Mouse (Mus musculus): ENCODE data around the gene Pdxk. TPM values are rescaled to one million over a fixed set of nuclear protein-coding genes. Genes with fewer than 3 reads are reported as not detected.
"Not testable (repeated sequence)": the region's sequence is repeated elsewhere in the genome, so short reads cannot be mapped to it uniquely, and the experiment has no call there.

The Pdxk gene
- polyA plus RNA-seq, 1 experiment from 2014 or later, result 13.2 TPM

- WGBS, result 92% methylated on average over 11 of the region's 11 CpGs
- Histone ChIP-seq H3K27me3 (replicated peaks; ENCODE audit: low read depth, poor library complexity, severe bottlenecking) (no peaks in the 10 kb centered on the region), H3K9me3 (no peaks in the 10 kb centered on the region), H3K36me3 (replicated peaks) (peaks cover 31% of the 10 kb centered on the region), H3K4me3 (no peak overlapping the region), H3K4me1 (peaks cover 20% of the 10 kb centered on the region), H3K27ac (replicated peaks) (no peak overlapping the region)
- no peak for DNase-seq (ENCODE audit: low spot score)
Observed at GRCm38 (mm10) chr10:78428070-78428469, 36.7 kb downstream of the Pdxk start.

- peak overlapping the region; percentile 90 for H3K27ac ChIP-seq (replicated peaks)
- H3K4me1 ChIP-seq, result peaks cover 20% of the 10 kb centered on the region
- 47% methylated on average over 6 of the region's 6 CpGs for WGBS
- H3K36me3 ChIP-seq (replicated peaks), result peaks cover 31% of the 10 kb centered on the region
- H3K9me3 ChIP-seq, result no peaks in the 10 kb centered on the region
- H3K4me3 ChIP-seq, result peak overlapping the region; percentile 90
- peak; percentile 22 for DNase-seq (ENCODE audit: low spot score)
- no peaks in the 10 kb centered on the region for H3K27me3 ChIP-seq (replicated peaks; ENCODE audit: low read depth, poor library complexity, severe bottlenecking)
Observed at GRCm38 (mm10) chr10:78426117-78426735, 38.5 kb downstream of the Pdxk start.

DNA sequence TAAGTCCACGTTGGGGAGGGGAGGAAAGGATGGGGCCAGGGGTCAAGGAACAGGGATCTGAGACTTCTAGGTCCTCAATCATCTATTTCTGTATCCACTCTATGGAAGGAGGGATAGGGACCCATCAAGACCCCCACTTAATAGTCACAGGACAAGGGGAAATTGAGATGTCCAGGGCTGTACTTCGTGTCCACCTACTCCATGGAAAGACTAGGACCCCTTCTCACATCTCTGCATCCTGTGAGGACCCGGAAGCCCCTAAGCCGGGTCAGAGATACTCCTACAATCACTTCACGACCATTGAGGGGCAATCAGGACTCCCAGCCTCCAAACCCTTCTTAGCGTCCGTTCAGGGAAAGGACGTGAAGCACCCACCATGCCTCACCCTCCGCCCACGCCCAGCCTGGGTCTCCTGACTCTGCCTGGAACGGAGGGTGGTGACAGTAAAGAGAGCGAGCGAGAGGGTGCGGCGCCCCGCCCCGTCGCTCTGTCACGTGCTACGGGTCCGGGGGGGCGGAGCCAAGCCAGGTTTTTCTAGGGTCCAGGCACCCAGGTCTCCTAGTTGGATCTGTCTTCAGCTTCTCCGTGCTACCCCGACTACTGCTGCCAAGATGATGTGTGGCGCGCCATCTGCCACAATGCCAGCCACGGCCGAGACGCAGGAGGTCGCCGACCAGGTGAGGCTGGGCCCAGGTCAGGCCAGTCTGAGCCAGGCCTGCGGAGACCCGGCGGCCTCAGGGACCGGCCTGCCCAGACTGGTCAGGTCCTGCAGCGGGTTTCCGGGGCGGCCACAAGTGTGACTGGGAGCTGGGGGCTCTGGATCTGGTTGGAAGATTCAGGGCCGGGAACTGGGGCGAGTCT lies 39.4 kb downstream of the Pdxk start, which contains the start of gene Cstb:
TSS of gene Cstb (plus strand) at position 489 of the 861 bp plus-strand sequence.
- Histone ChIP-seq H3K27ac (replicated peaks) (peak within 1 kb of the TSS; percentile 90), H3K27me3 (replicated peaks; ENCODE audit: low read depth, poor library complexity, severe bottlenecking) (no peaks in the 10 kb centered on the region), H3K4me1 (peaks cover 20% of the 10 kb centered on the region), H3K9me3 (no peaks in the 10 kb centered on the region), H3K36me3 (replicated peaks) (peaks cover 31% of the 10 kb centered on the region), H3K4me3 (peak within 1 kb of the TSS; percentile 90)
- WGBS, result 2% methylated on average over 40 of the region's 40 CpGs
- DNase-seq (ENCODE audit: low spot score), result peak; percentile 88

DNA sequence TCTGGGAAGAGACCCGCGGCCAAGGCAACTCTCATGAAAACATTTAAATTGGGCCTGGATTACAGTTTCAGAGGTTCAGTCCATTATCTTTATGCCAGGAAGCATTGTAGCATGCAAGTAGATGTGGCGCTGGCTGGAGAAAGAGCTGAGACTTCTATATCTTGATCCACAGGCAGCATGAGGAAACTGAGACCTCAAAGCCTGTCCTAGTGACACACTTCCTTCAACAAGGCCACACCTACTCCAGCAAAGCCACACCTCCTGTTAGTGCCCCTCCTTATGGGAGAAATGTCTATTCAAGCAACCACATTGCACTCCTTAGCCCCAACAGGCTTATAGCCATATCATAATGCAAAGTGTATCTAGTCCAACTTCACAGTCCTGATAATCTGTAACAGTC lies 42.2 kb downstream of the Pdxk start:
- peaks cover 11% of the 10 kb centered on the region for H3K36me3 ChIP-seq (replicated peaks)
- H3K4me3 ChIP-seq, result no peak overlapping the region
- H3K27ac ChIP-seq (replicated peaks), result no peak overlapping the region
- no peaks in the 10 kb centered on the region for H3K9me3 ChIP-seq
- peaks cover 20% of the 10 kb centered on the region for H3K4me1 ChIP-seq
- H3K27me3 ChIP-seq (replicated peaks; ENCODE audit: low read depth, poor library complexity, severe bottlenecking), result no peaks in the 10 kb centered on the region
- 90% methylated on average over 3 of the region's 3 CpGs for WGBS
- DNase-seq (ENCODE audit: low spot score), result no peak

DNA sequence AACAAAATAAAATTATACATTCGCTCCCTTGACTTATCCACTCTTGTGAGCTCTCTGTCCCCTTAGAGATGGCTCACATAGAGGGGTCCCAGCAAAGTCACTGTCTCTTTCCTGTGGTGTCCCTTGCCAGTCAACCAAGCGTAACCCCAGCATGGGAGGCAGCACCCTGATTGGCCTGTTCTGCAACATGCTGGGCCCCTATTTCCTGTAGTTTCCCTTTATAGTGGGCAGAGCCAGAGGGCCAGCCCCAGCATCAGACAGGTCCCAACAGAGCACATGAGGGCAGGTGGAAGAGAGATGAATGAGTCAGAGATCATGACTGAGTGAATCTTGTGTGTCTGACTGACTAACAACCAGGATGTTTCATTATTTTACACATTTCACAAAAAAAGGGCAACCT lies 43.8 kb downstream of the Pdxk start:
- 78% methylated on average over 2 of the region's 2 CpGs for WGBS
- Histone ChIP-seq H3K9me3 (no peaks in the 10 kb centered on the region), H3K36me3 (replicated peaks) (no peaks in the 10 kb centered on the region), H3K4me1 (peaks cover 8% of the 10 kb centered on the region), H3K4me3 (no peak overlapping the region), H3K27me3 (replicated peaks; ENCODE audit: low read depth, poor library complexity, severe bottlenecking) (no peaks in the 10 kb centered on the region), H3K27ac (replicated peaks) (no peak overlapping the region)
- no peak for DNase-seq (ENCODE audit: low spot score)

GRCm38 (mm10) chr10:78418791-78419190 lies 46.0 kb downstream of the Pdxk start:
- no peaks in the 10 kb centered on the region for H3K9me3 ChIP-seq
- no peaks in the 10 kb centered on the region for H3K27me3 ChIP-seq (replicated peaks; ENCODE audit: low read depth, poor library complexity, severe bottlenecking)

GRCm38 (mm10) chr10:78417888-78418287 lies 46.9 kb downstream of the Pdxk start:
- H3K27me3 ChIP-seq (replicated peaks; ENCODE audit: low read depth, poor library complexity, severe bottlenecking), result no peaks in the 10 kb centered on the region
- 57% methylated on average over 5 of the region's 5 CpGs for WGBS
- H3K27ac ChIP-seq (replicated peaks), result no peak overlapping the region
- no peaks in the 10 kb centered on the region for H3K36me3 ChIP-seq (replicated peaks)
- H3K4me3 ChIP-seq, result no peak overlapping the region
- DNase-seq (ENCODE audit: low spot score), result no peak
- no peaks in the 10 kb centered on the region for H3K9me3 ChIP-seq
- peaks cover 5% of the 10 kb centered on the region for H3K4me1 ChIP-seq

More at GRCm38 (mm10) chr10:78418791-78419190, 46.0 kb downstream of the Pdxk start:
- Histone ChIP-seq H3K27ac (replicated peaks) (no peak overlapping the region), H3K4me3 (no peak overlapping the region), H3K4me1 (no peaks in the 10 kb centered on the region), H3K36me3 (replicated peaks) (no peaks in the 10 kb centered on the region)
- no peak for DNase-seq (ENCODE audit: low spot score)
- WGBS, result 82% methylated on average over 2 of the region's 2 CpGs

GRCm38 (mm10) chr10:78414936-78415335 lies 49.8 kb downstream of the Pdxk start:
- 87% methylated on average over 4 of the region's 4 CpGs for WGBS
- not testable (repeated sequence) for H3K4me3 ChIP-seq; H3K27ac ChIP-seq (replicated peaks); DNase-seq (ENCODE audit: low spot score); H3K9me3 ChIP-seq; H3K27me3 ChIP-seq (replicated peaks; ENCODE audit: low read depth, poor library complexity, severe bottlenecking)
- H3K36me3 ChIP-seq (replicated peaks), result peaks cover 14% of the 10 kb centered on the region
- peaks cover 15% of the 10 kb centered on the region for H3K4me1 ChIP-seq

DNA sequence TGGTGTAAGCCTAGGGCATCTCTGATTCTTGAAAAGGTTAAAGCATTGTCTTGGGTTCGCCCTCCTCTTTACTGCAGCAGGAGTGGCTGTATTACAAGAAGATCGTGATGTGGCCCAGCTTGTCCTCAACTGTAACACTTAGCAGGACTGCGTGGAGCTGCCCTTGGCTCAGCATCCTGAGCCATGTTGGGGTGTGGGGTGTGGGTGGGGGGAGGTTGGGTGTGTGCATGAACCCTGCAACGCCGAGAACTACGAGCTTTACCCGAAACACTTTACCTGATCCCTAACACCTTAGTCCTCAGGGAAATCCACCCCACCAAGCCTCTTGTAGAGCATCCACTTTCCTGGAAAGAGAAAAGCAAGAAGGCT lies 51.6 kb downstream of the Pdxk start:
- Histone ChIP-seq H3K9me3 (no peaks in the 10 kb centered on the region), H3K27me3 (replicated peaks; ENCODE audit: low read depth, poor library complexity, severe bottlenecking) (no peaks in the 10 kb centered on the region), H3K36me3 (replicated peaks) (peaks cover 32% of the 10 kb centered on the region), H3K27ac (replicated peaks) (peak overlapping the region; percentile 89), H3K4me1 (peaks cover 15% of the 10 kb centered on the region), H3K4me3 (peak overlapping the region; percentile 93)
- DNase-seq (ENCODE audit: low spot score), result no peak
- WGBS, result 46% methylated on average over 7 of the region's 7 CpGs

DNA sequence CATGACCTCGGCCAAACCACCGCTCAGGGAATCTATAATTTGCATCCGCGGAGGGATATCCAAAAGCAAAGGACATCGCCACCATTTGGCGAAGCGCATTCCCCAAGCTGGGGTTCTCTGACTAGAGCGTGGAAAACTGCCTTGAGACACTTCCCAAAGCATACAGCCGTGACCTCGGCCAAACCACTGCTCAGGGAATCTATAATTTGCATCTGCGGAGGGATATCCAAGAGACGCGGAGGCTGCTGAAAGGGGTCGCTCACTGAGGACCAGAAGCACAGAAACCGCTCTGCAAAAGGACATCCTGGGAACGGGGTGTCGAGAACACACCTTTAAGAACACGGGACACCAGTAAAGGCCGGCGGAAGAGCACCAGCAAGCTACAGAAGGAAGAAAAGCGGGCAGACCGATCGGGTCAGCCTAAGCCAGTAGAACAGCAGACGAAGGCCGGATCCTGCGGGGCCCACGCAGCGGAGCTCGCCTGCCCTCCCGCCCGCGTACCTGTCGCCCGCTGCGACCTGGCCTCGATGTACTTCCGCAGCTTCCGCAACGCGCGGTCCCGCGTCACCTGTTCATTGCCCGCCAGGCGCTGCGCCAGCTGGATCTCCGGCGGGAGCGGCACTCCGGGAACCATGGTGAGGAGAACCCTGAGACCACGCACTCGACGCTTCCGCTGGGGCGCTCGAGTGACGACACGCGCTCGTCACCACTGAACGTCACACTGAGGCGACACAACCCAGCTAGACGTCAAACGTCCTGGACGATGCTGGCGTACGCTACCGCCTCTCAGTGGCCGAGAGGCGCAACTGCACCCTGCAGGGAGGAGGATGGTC lies 52.2 kb downstream of the Pdxk start, which contains the start of gene Rrp1:
TSS of gene Rrp1 (minus strand) at position 725 of the 833 bp plus-strand sequence.
- peak within 1 kb of the TSS; percentile 93 for H3K4me3 ChIP-seq
- H3K36me3 ChIP-seq (replicated peaks), result peaks cover 36% of the 10 kb centered on the region
- WGBS, result under 1% methylated on average over 70 of the region's 70 CpGs
- no peaks in the 10 kb centered on the region for H3K27me3 ChIP-seq (replicated peaks; ENCODE audit: low read depth, poor library complexity, severe bottlenecking)
- DNase-seq (ENCODE audit: low spot score), result peak; percentile 94
- peaks cover 15% of the 10 kb centered on the region for H3K4me1 ChIP-seq
- no peaks in the 10 kb centered on the region for H3K9me3 ChIP-seq
- peak within 1 kb of the TSS; percentile 89 for H3K27ac ChIP-seq (replicated peaks)

- H3K27me3 ChIP-seq (replicated peaks; ENCODE audit: low read depth, poor library complexity, severe bottlenecking), result no peaks in the 10 kb centered on the region
- peaks cover 43% of the 10 kb centered on the region for H3K36me3 ChIP-seq (replicated peaks)
- peak overlapping the region; percentile 89 for H3K27ac ChIP-seq (replicated peaks)
- 20% methylated on average over 8 of the region's 8 CpGs for WGBS
- peaks cover 15% of the 10 kb centered on the region for H3K4me1 ChIP-seq
- no peak for DNase-seq (ENCODE audit: low spot score)
- no peaks in the 10 kb centered on the region for H3K9me3 ChIP-seq
- peak overlapping the region; percentile 93 for H3K4me3 ChIP-seq
Observed at GRCm38 (mm10) chr10:78411851-78412250, 52.9 kb downstream of the Pdxk start.

DNA sequence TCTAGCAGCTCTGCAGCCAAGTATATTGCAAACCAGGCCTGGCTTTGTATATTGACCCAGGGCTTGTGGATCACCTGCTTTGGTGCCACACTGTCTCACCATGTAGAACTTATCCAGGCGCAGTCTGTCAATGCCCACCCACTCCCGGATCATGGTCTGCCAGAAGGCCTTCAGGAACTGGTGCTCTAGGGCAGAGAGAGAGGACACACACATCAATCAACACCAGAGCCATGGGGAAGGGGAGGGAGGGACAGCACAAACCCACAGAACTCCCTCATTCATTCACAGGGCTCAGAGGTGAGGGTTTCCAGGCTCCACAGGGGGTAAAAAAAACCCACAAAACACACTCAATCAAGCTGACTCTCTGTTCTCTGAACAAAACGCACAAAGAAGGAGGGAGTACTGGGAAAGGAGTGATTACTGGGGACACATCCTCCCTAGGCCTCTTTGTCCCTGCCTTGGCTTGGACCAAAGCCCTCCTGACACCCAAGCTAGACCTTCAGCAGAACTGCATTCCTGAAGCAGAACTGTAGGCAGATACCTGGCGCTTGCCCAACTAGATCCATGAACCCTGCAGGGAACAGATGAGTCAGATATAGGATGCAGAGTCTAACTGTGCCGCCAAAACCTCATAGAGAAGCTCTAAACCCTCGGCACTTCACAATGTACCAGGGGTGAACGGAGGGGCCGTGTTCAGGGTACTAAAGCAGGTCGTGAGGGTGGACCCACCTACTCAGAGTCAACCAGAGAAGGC lies 55.6 kb downstream of the Pdxk start:
- Histone ChIP-seq H3K9me3 (no peaks in the 10 kb centered on the region), H3K27ac (replicated peaks) (no peak overlapping the region), H3K27me3 (replicated peaks; ENCODE audit: low read depth, poor library complexity, severe bottlenecking) (no peaks in the 10 kb centered on the region), H3K4me1 (peaks cover 15% of the 10 kb centered on the region), H3K36me3 (replicated peaks) (peaks cover 68% of the 10 kb centered on the region), H3K4me3 (no peak overlapping the region)
- WGBS, result 91% methylated on average over 9 of the region's 9 CpGs
- no peak for DNase-seq (ENCODE audit: low spot score)

Data from embryonic facial prominence, embryonic 10.5 days (tissue).